Mouse (Mus musculus) left cerebral cortex, adult 11 months (tissue): ENCODE results near the gene Hivep3.

ENCODE experiments used
- DNase-seq: peaks from one replicate; pipeline ENCODE4 v3.0.0; 2022; ENCODE audit warnings: low spot score

Gene Hivep3

DNA sequence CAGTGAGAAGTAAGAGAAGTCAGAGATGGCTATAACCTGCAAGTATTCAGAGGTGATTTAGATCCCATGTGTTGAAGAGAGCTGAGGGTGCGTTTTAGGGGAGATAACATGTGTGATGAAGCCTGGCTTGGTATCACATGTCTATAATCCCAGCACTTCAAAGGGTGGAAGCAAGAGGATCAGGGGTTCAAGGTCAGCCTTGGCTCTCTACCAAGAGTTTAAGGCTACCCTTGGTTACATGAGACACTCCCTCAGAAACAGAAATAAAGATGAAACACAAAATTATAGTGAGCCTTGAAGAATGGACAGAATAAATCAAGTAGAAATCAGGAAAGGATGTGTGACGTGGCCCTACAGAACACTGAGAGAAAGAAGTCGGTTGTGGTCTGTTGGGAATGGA lies 420.2 kb downstream of the Hivep3 start:
- no peak for DNase-seq

DNA sequence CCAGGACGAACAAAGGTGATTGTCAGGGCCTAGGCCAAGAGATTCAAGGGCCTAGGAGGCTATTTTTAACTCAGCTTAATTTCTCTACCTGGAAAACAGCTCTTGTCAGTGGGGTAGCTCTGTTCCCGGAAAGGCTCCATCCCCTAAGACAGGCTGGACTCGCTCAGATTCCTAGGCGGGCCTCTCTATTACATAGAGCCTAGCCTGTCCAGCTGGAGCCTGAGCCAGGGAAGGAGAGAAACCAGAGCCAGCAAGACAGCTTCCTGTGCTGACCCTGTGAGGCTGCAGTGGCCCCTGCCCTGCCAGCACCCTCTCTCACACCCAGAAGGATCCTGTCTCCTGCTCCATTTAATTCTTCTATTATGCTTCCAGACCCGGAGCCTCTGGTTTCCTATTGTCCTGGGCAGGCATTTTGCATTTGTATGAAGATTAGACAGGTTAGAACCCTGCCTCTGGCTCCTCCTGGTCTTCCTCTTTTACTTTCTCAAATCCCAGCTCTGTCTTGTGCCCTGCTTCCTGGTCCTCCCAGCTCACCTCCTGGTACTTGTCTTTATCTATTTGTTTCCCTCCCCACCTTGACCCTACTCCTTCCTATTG lies 425.2 kb downstream of the Hivep3 start:
- no peak for DNase-seq

DNA sequence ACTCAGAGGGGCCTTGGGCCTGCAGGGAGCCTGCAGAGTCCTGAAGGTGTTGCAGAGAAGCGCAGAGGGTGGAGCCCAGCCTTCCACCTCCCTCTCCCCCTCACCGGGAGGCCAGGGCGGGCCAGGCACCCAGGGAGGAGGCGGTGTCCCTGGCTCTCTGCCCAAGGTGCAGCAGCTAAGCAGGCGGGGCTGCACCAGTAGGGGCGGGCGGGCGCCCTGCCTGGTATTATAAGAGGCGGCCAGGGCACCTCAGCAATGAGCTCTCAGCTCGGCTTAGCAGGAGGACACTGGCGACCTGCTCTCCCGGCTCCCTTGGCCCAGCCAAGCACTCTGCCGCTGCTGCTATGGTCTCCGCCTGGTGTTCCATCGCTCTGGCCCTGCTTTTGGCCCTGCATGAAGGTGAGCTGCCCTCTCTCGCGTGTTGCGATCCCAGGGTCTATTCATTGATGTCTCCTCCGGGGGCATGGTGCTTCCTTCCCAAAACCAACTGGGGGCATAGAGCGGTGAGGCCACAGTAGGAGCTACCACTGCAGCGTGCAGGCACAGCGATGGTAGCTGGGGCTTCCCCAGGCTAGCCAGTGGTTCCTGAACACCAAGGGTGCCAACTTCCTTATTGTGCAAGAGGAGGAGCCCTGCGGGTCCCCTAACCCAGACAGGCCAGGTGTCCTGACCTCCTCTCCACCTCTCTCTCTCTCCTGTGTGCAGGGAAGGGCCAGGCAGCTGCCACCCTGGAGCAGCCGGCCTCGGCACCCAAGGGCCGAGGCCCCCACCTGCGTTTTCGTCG lies 427.8 kb downstream of the Hivep3 start, which contains the start of gene Edn2:
Gene Edn2, plus strand, starts transcription at position 41 of the 784 bp plus-strand sequence.
- no peak for DNase-seq

DNA sequence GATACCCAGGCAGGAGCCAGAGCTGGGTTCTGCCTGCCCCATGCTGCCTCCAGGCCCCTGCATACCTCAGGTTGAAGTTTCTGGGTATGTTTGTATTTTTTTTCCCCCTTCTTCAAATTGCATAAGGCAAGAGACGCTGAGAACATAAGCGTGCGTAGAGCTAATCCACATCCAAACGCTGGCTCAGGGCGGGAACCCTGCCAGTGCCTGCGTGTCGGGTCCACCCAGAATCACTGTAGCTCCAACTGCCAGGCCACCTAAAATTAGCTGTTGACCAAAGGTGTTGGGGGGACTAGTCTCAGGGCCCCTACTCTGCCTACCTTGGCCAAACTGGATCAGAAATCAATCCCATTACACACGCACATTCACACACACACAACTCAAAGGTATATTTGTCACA lies 429.0 kb downstream of the Hivep3 start:
- DNase-seq = no peak

DNA sequence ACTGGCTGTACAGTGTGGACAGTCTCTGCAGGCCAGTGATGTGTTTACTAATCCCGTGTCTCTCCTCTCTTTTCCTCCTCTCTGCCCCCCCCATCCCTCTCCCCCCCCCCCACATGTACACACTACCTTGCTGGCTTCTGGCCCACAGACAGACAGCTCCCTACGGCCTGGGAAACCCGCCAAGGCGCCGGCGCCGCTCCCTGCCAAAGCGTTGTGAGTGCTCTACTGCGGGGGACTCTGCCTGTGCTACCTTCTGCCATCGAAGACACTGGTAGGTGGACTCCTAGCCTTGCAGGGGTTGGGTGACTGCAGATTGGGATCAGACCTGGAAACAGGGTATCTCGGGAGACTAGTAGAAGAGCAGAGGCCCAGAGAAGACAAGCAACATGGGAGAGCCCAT lies 429.7 kb downstream of the Hivep3 start:
- DNase-seq = no peak

DNA sequence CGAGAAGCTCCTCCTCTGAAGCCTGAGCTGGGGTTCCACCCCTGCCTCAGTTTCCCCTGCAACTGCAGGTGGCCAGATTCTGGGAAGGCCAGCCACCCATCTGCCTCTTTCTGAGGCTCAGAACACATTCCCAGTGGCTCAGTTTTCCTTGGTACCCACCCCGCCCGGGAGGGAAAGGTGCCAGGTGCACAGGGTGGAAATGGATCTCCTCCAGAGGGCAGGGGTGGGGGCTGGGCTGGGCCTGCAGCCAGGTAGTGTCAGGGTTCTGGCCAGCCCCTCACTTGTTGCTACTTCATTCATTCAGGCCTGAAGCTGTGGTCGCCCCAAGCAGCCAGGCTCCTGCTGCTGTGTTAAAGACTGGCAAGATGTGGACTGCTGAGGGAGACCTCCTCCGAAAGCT lies 430.7 kb downstream of the Hivep3 start:
- no peak for DNase-seq

DNA sequence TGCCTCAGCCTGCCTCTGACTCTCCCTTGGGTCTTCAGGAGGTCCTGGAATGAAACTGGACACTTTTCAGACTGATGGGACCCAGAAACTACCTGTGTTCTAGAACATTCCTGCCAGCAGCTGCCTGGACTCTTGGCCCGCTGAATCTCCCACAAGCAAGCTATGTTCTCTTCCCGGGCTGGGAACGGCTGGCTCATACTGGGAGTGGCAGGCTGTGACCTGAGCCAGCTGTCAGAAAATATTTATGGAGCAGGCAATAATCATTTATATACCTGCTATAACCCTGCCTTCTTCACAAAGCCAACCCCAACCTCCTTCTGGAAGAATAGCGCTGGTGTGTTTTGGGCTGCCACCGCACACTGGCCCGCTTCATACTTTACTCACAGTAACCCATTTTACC lies 434.2 kb downstream of the Hivep3 start:
- DNase-seq = no peak

DNA sequence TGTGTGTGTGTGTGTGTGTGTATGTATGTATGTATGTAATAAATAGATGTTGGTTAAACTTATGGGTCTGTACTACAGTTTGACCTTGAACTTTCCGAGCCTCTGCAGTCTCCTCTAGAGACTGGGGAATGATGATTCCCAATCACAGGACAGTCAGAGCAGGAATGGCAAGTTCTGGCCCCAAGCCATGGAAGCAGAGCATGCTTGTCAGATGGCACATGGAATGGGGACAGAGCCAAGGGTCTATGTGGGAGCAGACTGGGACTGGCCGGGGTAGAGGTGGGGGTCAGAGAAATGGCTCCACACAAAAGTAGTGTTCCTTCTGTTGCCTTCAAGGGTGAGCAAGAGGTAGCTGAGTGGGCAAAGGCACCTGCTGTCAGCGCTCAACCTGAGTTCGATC lies 434.8 kb downstream of the Hivep3 start:
- no peak for DNase-seq

DNA sequence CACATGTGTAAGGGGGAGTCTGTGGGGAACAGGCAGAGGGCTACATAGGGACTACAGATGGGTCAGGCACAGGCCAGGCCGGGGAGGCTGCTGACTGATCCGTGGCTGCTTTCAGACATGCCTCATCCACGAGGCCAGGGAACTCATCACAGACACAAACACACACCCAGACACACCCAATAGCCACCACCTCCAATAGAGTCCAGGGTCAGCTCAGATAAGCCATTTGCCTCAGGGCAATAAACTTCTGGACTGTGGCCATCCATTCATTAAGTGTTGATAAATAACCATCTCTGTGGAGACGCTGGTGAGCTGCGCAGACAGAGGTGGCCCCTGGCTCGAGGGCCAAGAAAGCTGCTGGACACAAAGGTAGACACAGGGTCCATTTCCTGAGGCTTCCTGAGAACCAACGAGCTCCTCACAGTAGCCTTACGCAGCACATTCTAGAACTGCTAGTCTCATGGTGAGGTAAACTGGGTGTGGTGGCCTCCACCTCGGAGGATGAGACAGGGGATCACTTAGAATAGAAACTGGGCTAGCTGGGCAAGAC lies 436.9 kb downstream of the Hivep3 start:
- no peak for DNase-seq

DNA sequence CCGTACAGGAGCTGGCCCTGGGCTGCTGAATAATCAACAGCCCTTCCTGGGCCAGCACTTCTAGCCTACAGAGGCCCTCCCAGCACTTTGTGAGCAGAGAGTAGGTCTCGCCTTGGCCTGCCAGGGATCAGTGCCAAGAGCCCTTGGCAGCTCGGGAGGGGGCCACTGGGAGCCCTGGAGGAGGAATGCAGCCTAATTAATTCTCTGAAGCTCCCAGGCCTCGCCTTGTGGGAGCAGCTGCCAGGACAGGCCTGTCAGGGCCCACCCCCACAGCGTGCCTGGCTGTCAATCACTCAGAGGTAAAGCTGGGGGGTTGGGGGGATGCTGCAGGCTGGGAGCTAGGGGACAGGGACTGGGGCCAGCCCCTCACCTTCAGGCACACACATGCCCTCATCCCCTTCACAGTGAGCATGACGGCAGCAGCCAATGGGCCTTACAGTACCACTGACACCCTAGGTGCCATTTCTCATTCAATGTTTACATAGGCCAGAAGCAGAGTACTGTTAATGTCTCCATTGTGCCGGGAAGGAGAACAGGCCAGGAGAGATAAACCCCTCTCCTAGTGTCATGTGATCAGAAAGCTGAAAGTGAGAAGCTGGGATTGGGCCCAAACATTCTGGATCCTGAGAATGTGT lies 438.6 kb downstream of the Hivep3 start:
- DNase-seq = peak; percentile 27

DNA sequence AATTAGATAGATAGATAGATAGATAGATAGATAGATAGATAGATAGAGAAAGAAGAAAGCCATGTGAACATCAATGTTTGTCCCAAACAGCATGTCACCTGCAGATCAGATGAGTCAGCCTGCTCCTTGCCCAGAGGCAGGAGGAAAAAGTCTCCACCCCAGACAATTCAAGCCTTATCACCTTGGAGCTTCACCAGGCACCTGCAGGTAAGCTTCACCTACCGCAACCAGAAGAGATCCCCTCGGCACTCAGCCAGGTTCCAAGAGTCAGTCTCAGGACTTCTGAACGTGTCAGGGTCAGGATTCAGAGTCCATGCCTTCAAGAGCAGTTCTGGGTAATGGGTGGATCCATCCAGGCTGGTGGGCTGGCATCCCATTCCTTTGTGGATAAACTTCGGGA lies 445.5 kb downstream of the Hivep3 start:
- DNase-seq = no peak

DNA sequence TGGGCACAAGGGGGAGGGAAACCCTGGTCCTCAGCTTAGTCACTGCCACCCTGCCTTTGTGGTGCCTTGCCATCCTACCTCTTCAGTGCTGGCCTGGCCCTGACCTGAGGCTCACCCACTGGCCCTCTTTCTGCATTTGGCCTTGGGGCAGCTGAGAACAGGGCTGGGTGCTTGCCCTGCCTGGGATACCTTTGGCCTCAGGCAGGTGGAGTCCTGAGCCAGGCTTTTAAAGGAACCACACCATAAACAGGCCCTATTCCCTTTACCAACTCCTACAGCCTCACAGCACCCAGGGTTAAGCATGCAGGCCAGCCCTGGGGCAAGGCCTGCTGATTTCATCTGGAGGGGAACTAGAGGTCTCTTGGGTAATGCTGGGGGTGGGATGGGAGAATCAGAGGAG lies 447.0 kb downstream of the Hivep3 start:
- DNase-seq = no peak

DNA sequence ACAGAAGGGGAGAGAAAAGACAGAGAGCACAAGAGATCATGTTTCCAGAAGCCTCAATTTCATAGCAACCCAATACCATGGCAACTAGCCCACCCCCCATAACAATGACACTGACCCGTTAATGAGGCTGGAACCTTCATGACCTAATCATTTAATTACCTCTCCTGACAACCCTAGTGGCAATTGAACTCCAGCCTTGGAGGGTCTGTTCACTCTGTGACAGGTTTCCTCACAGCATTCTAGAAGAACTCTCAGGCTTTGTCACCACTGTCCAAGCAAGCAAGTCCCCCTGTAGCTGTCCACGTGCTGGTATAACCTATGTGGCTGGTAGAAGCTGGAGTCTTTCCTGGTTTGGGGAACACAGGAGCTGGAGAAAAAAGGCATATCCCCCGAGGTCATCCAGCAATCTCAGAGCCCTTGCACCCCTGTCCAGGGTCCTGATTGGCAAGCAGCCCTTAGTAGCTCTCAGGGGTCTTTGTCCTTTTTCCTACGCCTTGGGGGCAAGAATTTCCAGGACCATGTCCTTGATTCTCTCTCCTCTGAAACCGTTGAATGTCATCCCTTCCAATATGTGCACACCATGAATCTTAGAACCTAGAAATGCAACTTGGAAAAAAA lies 450.9 kb downstream of the Hivep3 start:
- DNase-seq = no peak

DNA sequence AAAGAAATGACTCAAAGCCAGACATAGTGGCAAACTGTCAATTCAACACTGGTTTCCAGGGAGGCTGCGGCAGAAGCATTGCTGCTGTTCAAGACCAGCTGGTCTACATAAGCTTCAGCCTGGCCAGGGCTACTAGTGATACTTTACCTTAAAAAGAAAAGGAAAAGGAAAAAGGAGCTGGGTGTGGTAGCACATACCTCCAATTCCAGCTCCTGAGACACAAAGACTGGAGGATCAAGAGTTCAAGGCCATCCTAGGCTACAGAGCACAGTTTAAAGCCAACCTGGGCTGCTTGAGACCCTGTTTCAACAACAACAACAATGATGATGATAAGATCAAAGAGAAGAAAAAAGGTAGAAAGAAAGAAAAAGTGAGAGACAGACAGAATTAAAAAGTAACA lies 452.9 kb downstream of the Hivep3 start:
- DNase-seq = no peak

DNA sequence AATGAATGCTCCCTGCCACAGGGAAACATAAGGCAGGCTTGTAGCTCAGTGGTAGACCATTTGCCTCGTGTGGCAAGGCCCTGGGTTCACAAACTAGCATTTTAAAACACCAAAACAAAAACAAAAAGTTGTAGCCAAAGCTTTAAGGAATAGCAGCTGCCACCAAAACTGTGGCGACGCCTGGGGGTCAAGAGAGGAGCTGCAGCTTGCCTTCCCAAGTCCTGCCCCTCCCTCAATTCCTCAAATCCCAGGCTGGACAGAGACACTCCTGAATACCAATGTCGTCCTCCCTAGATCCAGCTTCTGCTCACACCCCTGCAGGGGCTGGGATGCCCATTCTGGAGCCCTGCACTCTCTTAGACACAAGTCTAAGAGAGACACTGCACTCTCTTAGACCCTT lies 453.4 kb downstream of the Hivep3 start:
- DNase-seq = no peak
